Mouse (Mus musculus): ENCODE measurements around the gene Gm28230. TPM values are rescaled to one million over a fixed set of nuclear protein-coding genes. Genes with fewer than 3 reads are reported as not detected.

Gm28230 gene
- total and polyA plus RNA-seq, 2 experiments from 2014 or later = not detected

- Histone ChIP-seq H3K4me3 (ENCODE audit: low read depth, low read length) (no peak overlapping the region), H3K4me2 (ENCODE audit: low read depth, low read length, poor library complexity, severe bottlenecking) (no peak overlapping the region), H3K27ac (ENCODE audit: low read depth, low read length) (no peak overlapping the region)
Measured at GRCm38 (mm10) chr2:74686301-74686987, 40.1 kb upstream of the Gm28230 start.

GRCm38 (mm10) chr2:74686988-74687697 lies 39.4 kb upstream of the Gm28230 start:
- no peaks in the 10 kb centered on the region for H3K4me1 ChIP-seq (ENCODE audit: insufficient read depth, low read length)
- H3K27ac ChIP-seq (ENCODE audit: low read depth, low read length) = no peak overlapping the region
- peaks cover 95% of the 10 kb centered on the region for H3K27me3 ChIP-seq (ENCODE audit: insufficient read depth, low read length)
- no peak for DNase-seq (ENCODE audit: low spot score)
- no peaks in the 10 kb centered on the region for H3K36me3 ChIP-seq (ENCODE audit: insufficient read depth, low read length)
- no peak overlapping the region for H3K9ac ChIP-seq (replicated peaks; ENCODE audit: low read length, poor library complexity, severe bottlenecking)
- ATAC-seq (ENCODE audit: low FRiP score) = no peak
- WGBS = 2% methylated on average over 27 of the region's 27 CpGs
- no peak overlapping the region for H3K4me2 ChIP-seq (ENCODE audit: low read depth, low read length, poor library complexity, severe bottlenecking)
- TF ChIP-seq CTCF (IDR thresholded peaks at IDR 0.05) = no peak
- H3K9me3 ChIP-seq (ENCODE audit: low read length) = 0 out of 2 replicates have a peak, but pooled peaks cover 5% of the 10 kb centered on the region
- H3K4me3 ChIP-seq (ENCODE audit: low read depth, low read length) = no peak overlapping the region

More at GRCm38 (mm10) chr2:74686301-74686987, 40.1 kb upstream of the Gm28230 start:
- 0 out of 2 replicates have a peak, but pooled peaks cover 3% of the 10 kb centered on the region for H3K9me3 ChIP-seq (ENCODE audit: low read length)
- no peak for ATAC-seq (ENCODE audit: low FRiP score)
- 7% methylated on average over 17 of the region's 17 CpGs for WGBS
- H3K27me3 ChIP-seq (ENCODE audit: insufficient read depth, low read length) = peaks cover 95% of the 10 kb centered on the region
- no peak overlapping the region for H3K9ac ChIP-seq (replicated peaks; ENCODE audit: low read length, poor library complexity, severe bottlenecking)
- no peaks in the 10 kb centered on the region for H3K36me3 ChIP-seq (ENCODE audit: insufficient read depth, low read length)
- no peaks in the 10 kb centered on the region for H3K4me1 ChIP-seq (ENCODE audit: insufficient read depth, low read length)
- peak; percentile 72 for DNase-seq (ENCODE audit: low spot score)
- peak; percentile 71 for TF ChIP-seq CTCF (IDR thresholded peaks at IDR 0.05)

DNA sequence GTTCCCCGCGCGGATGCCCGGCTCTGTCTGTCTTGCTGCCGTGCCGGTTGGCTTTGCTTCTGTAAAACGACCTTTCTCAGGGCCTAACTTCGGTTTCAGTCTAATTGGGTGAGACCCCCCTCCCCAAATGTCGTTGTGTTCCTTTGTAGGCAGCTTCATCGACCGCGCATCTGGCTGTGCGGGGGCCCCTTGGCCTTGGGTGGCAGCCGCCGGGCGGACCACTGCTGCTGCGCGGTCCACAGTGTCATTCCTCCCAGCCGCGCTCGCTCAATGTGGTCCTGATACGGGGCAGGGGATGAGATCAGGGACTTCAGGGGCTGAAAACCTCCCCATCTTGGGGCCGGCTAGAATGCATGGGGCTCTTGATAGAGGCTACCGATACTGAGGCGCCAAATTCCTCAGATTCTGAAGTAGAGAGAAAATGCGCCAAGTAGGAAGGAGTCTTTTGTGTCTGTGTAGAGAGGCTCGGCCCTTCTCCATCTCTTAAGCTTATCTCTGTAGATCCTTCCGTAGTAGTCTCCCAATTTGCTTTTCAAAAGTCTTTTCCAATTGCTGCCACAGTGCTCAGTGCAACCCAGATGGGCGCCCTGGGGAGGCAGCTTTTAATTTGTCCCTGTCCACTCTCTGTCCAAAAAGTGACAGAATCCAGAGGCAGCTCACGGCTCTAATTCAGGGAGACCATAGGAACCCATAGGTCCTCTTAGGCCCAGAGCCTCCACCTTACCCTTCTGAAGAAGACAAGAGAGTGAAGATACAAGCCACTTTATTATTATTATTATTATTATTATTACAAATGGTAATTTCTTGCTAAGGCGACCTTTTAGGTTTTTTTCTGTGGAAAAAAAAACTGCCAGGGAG lies 38.6 kb upstream of the Gm28230 start:
- under 1% methylated on average over 31 of the region's 31 CpGs for WGBS
- Histone ChIP-seq H3K4me1 (ENCODE audit: insufficient read depth, low read length) (no peaks in the 10 kb centered on the region), H3K9ac (replicated peaks; ENCODE audit: low read length, poor library complexity, severe bottlenecking) (no peak overlapping the region), H3K4me2 (ENCODE audit: low read depth, low read length, poor library complexity, severe bottlenecking) (no peak overlapping the region), H3K9me3 (ENCODE audit: low read length) (0 out of 2 replicates have a peak, but pooled peaks cover 5% of the 10 kb centered on the region), H3K4me3 (ENCODE audit: low read depth, low read length) (no peak overlapping the region), H3K27me3 (ENCODE audit: insufficient read depth, low read length) (peaks cover 95% of the 10 kb centered on the region), H3K27ac (ENCODE audit: low read depth, low read length) (no peak overlapping the region), H3K36me3 (ENCODE audit: insufficient read depth, low read length) (no peaks in the 10 kb centered on the region)
- ATAC-seq (ENCODE audit: low FRiP score) (no peak), DNase-seq (ENCODE audit: low spot score) (no peak)
- TF ChIP-seq CTCF (IDR thresholded peaks at IDR 0.05) = no peak

DNA sequence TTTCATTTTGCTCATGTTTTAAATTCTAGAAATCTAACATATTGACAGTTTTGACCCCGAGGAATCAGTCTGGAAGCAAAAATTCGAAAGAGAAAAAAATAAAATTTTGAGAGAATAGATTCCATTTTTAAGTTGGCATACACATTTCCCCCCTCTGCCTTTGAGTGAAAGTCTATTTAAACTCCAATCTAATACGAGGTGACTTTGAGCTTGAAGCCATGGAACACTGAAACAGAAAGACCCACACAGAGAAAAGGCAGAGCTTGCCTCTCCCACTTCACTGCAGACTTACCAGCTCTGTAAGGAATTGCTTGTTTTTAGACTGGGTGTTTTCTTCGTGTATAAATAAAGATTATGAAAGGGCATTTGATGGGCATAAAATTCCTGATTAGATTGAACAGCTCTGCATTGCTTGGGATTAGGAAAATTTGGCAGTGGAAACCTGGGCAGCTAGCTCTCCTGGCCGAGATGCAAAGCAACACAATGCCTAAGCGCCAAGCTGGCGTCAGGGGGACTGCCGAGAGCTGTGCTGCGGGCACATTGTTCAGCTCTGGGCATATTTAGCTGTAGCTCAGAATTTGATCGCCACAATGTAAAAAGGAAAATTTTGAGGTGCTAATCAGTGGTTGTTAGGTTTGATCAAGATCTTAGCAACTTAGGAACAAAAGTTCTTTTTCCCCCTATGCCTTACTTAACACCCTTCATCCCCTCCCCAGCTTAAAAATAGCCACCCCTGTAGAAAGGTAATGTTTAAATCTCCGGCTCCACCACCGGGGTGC lies 37.5 kb upstream of the Gm28230 start:
- H3K4me1 ChIP-seq (ENCODE audit: insufficient read depth, low read length) = no peaks in the 10 kb centered on the region
- peaks cover 95% of the 10 kb centered on the region for H3K27me3 ChIP-seq (ENCODE audit: insufficient read depth, low read length)
- no peak overlapping the region for H3K4me3 ChIP-seq (ENCODE audit: low read depth, low read length)
- no peak overlapping the region for H3K9ac ChIP-seq (replicated peaks; ENCODE audit: low read length, poor library complexity, severe bottlenecking)
- no peaks in the 10 kb centered on the region for H3K36me3 ChIP-seq (ENCODE audit: insufficient read depth, low read length)
- 0 out of 2 replicates have a peak, but pooled peaks cover 5% of the 10 kb centered on the region for H3K9me3 ChIP-seq (ENCODE audit: low read length)
- no peak for DNase-seq (ENCODE audit: low spot score)
- no peak overlapping the region for H3K4me2 ChIP-seq (ENCODE audit: low read depth, low read length, poor library complexity, severe bottlenecking)
- WGBS = 6% methylated on average over 12 of the region's 12 CpGs
- TF ChIP-seq CTCF (IDR thresholded peaks at IDR 0.05) = no peak
- H3K27ac ChIP-seq (ENCODE audit: low read depth, low read length) = no peak overlapping the region
- ATAC-seq (ENCODE audit: low FRiP score) = no peak

- Histone ChIP-seq H3K4me2 (ENCODE audit: low read depth, low read length, poor library complexity, severe bottlenecking) (no peak overlapping the region), H3K36me3 (ENCODE audit: insufficient read depth, low read length) (no peaks in the 10 kb centered on the region), H3K9me3 (ENCODE audit: low read length) (0 out of 2 replicates have a peak, but pooled peaks cover 5% of the 10 kb centered on the region), H3K27me3 (ENCODE audit: insufficient read depth, low read length) (peaks cover 95% of the 10 kb centered on the region), H3K9ac (replicated peaks; ENCODE audit: low read length, poor library complexity, severe bottlenecking) (no peak overlapping the region), H3K4me1 (ENCODE audit: insufficient read depth, low read length) (no peaks in the 10 kb centered on the region), H3K4me3 (ENCODE audit: low read depth, low read length) (no peak overlapping the region), H3K27ac (ENCODE audit: low read depth, low read length) (no peak overlapping the region)
- DNase-seq (ENCODE audit: low spot score) (no peak), ATAC-seq (ENCODE audit: low FRiP score) (no peak)
- WGBS = under 1% methylated on average over 24 of the region's 24 CpGs
- no peak for TF ChIP-seq CTCF (IDR thresholded peaks at IDR 0.05)
Measured at GRCm38 (mm10) chr2:74689574-74690337, 36.8 kb upstream of the Gm28230 start.
